Mouse (Mus musculus) small intestine, adult 2 months (tissue): ENCODE measurements around the gene Hes6. TPM values are rescaled to one million over a fixed set of nuclear protein-coding genes. Genes with fewer than 3 reads are reported as not detected.
A peak's percentile ranks its signal among the peaks of the same experiment; 100 is the strongest.

Experiments used
- H3K27ac ChIP-seq: fragments of 200-500 bp; 2 replicates; pipeline ENCODE4 v1.5.1; 2012; ENCODE audit warnings: low read depth, low read length, control low read depth, inconsistent platforms; ENCODE audit not compliant: insufficient read depth
- H3K27me3 ChIP-seq: fragments of 200-500 bp; 2 replicates; pipeline ENCODE4 v1.6.1; 2012; ENCODE audit warnings: mild to moderate bottlenecking, moderate library complexity, low read length, inconsistent platforms; ENCODE audit not compliant: control insufficient read depth, insufficient read depth
- H3K36me3 ChIP-seq: fragments of 200-500 bp; 2 replicates; pipeline ENCODE4 v1.6.1; 2012; ENCODE audit warnings: mild to moderate bottlenecking, low read length, control low read depth, inconsistent platforms; ENCODE audit not compliant: control insufficient read depth, insufficient read depth
- H3K4me1 ChIP-seq: fragments of 200-500 bp; 2 replicates; pipeline ENCODE4 v1.6.1; 2012; ENCODE audit warnings: low read length, inconsistent platforms, mixed read lengths; ENCODE audit not compliant: control insufficient read depth, insufficient read depth, insufficient read length
- H3K4me3 ChIP-seq: fragments of 200-500 bp; 2 replicates; pipeline ENCODE4 v1.5.1; 2012; ENCODE audit warnings: low read depth, mild to moderate bottlenecking, control low read depth, inconsistent platforms, low read length, moderate library complexity
- CTCF ChIP-seq: fragments of 200-500 bp; IDR thresholded peaks from 2 replicates; pipeline ENCODE4 v1.5.1; 2012; ENCODE audit warnings: low read depth, mild to moderate bottlenecking, control low read depth, inconsistent platforms, low read length, moderate library complexity, mixed read lengths; ENCODE audit not compliant: insufficient replicate concordance, insufficient read length; ENCODE audit errors: extremely low read depth
- POLR2A ChIP-seq: fragments of 200-500 bp; IDR thresholded peaks from 2 replicates; pipeline ENCODE4 v1.6.1; 2012; ENCODE audit warnings: low read depth, mild to moderate bottlenecking, control low read depth, inconsistent platforms, low read length, moderate library complexity
- WGBS: fragments of 180-500 bp; shearing (Covaris S2); methylation state at CpG from one replicate; pipeline ENCODE4 v1.1.7; 2018; 5-methylcytosine and 5-hydroxymethylcytosine counted together
- polyA plus RNA-seq: library from polyadenylated mRNA; depleted of rRNA; stranded (reverse); fragments of >200 nt; gene quantifications from 2 replicates; pipeline ENCODE4 v1.2.3, GENCODE M21; 2012

Gene Hes6
- polyA plus RNA-seq, 1 experiment: 113 TPM

GRCm38 (mm10) chr1:91404976-91405375 lies 8.9 kb downstream of the Hes6 start:
- H3K4me3 ChIP-seq: no peak overlapping the region
- WGBS: 21% methylated on average over 1 of the region's 1 CpGs
- TF ChIP-seq CTCF: no peak
- no peak for TF ChIP-seq POLR2A

GRCm38 (mm10) chr1:91398260-91399062 lies 15.4 kb downstream of the Hes6 start, which contains the start of gene Ilkap:
Ilkap (minus strand) TSS chr1:91398815.
- no peak for TF ChIP-seq CTCF
- TF ChIP-seq POLR2A: peak; percentile 67; the same call in 1 of the 2 replicates
- Histone ChIP-seq H3K36me3 (0 out of 2 replicates have a peak, but pooled peaks cover 6% of the 10 kb centered on the region), H3K4me3 (peak within 1 kb of the TSS; percentile 97), H3K27me3 (no peaks in the 10 kb centered on the region), H3K4me1 (peaks cover 7% of the 10 kb centered on the region; the same call in 1 of the 2 replicates), H3K27ac (peak within 1 kb of the TSS; percentile 80)
- under 1% methylated on average over 91 of the region's 91 CpGs for WGBS

More at GRCm38 (mm10) chr1:91404976-91405375, 8.9 kb downstream of the Hes6 start:
- H3K27ac ChIP-seq: no peak overlapping the region
- no peaks in the 10 kb centered on the region for H3K36me3 ChIP-seq
- no peaks in the 10 kb centered on the region for H3K4me1 ChIP-seq
- H3K27me3 ChIP-seq: no peaks in the 10 kb centered on the region

GRCm38 (mm10) chr1:91397927-91398259 lies 15.9 kb downstream of the Hes6 start:
- TF ChIP-seq POLR2A: no peak
- TF ChIP-seq CTCF: no peak
- Histone ChIP-seq H3K27me3 (no peaks in the 10 kb centered on the region), H3K36me3 (peaks cover 8% of the 10 kb centered on the region), H3K27ac (peak overlapping the region; percentile 45; the same call in 1 of the 2 replicates), H3K4me3 (peak overlapping the region; percentile 97), H3K4me1 (peaks cover 7% of the 10 kb centered on the region; the same call in 1 of the 2 replicates)
- under 1% methylated on average over 12 of the region's 12 CpGs for WGBS

- H3K4me1 ChIP-seq: no peaks in the 10 kb centered on the region
- no peaks in the 10 kb centered on the region for H3K27me3 ChIP-seq
- H3K27ac ChIP-seq: no peak overlapping the region
- TF ChIP-seq POLR2A: no peak
- no peak for TF ChIP-seq CTCF
- H3K36me3 ChIP-seq: peaks cover 39% of the 10 kb centered on the region
- no peak overlapping the region for H3K4me3 ChIP-seq
- WGBS: 33% methylated on average over 5 of the region's 5 CpGs
Observed at GRCm38 (mm10) chr1:91390369-91390768, 23.5 kb downstream of the Hes6 start.

GRCm38 (mm10) chr1:91381091-91381471 lies 32.8 kb downstream of the Hes6 start:
- no peak overlapping the region for H3K4me3 ChIP-seq
- no peak for TF ChIP-seq CTCF
- no peak for TF ChIP-seq POLR2A
- H3K27ac ChIP-seq: no peak overlapping the region
- no peaks in the 10 kb centered on the region for H3K4me1 ChIP-seq
- WGBS: 66% methylated on average over 4 of the region's 4 CpGs
- no peaks in the 10 kb centered on the region for H3K27me3 ChIP-seq
- peaks cover 68% of the 10 kb centered on the region for H3K36me3 ChIP-seq

GRCm38 (mm10) chr1:91380453-91381090 lies 33.3 kb downstream of the Hes6 start:
- H3K27me3 ChIP-seq: no peaks in the 10 kb centered on the region
- 42% methylated on average over 7 of the region's 7 CpGs for WGBS
- H3K36me3 ChIP-seq: peaks cover 70% of the 10 kb centered on the region
- H3K4me3 ChIP-seq: no peak overlapping the region
- H3K27ac ChIP-seq: no peak overlapping the region
- peak; percentile 41; the same call in 1 of the 2 replicates for TF ChIP-seq CTCF
- no peak for TF ChIP-seq POLR2A
- H3K4me1 ChIP-seq: no peaks in the 10 kb centered on the region

- no peak overlapping the region for H3K27ac ChIP-seq
- no peak overlapping the region for H3K4me3 ChIP-seq
- peaks cover 61% of the 10 kb centered on the region for H3K36me3 ChIP-seq
- 52% methylated on average over 6 of the region's 6 CpGs for WGBS
- TF ChIP-seq CTCF (no peak), POLR2A (no peak)
- H3K27me3 ChIP-seq: no peaks in the 10 kb centered on the region
- H3K4me1 ChIP-seq: peaks cover 18% of the 10 kb centered on the region
Observed at GRCm38 (mm10) chr1:91373414-91373835, 40.4 kb downstream of the Hes6 start.
